Mouse (Mus musculus): ENCODE data around the gene Gga3. TPM values are rescaled to one million over a fixed set of nuclear protein-coding genes. Genes with fewer than 3 reads are reported as not detected.

Gga3 gene
- polyA plus RNA-seq, 1 experiment from 2014 or later = 17.9 TPM

DNA sequence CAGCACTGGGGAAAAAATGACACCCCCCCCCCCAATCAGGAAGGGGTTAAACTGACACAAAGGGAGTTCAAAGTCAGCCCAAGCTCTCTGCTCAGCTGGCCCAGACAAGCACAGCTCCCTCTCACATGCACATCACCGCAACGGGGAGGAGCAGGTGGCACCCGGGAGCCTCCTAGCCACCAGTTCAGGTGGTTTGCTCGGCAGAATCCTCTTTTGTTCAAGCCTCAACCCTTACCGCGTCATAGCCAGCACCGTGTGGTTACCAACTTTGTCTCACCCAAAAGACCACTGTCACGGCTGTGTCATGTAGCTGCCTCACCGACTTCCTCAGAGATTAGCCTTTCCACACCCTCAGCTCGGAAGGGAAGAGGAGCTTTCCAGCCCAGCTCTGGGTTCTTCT is 39.4 kb upstream of the Gga3 start:
- ATAC-seq (replicated peaks; ENCODE audit: insufficient number of reproducible peaks, low FRiP score, low TSS enrichment) = no peak
- Histone ChIP-seq H3K27me3 (ENCODE audit: control insufficient read depth, insufficient read depth, low read length) (no peaks in the 10 kb centered on the region), H3K9ac (ENCODE audit: low read depth, low read length) (no peak overlapping the region), H3K4me3 (ENCODE audit: low read depth, low read length) (no peak overlapping the region), H3K27ac (ENCODE audit: low read depth, low read length) (no peak overlapping the region), H3K36me3 (ENCODE audit: control insufficient read depth, insufficient read depth, low read length) (peaks cover 6% of the 10 kb centered on the region), H3K4me2 (no peak overlapping the region), H3K9me3 (replicated peaks; ENCODE audit: control insufficient read depth, low read length) (no peaks in the 10 kb centered on the region), H3K4me1 (ENCODE audit: control insufficient read depth, insufficient read depth, low read length) (peaks cover 5% of the 10 kb centered on the region; the same call in 1 of the 2 replicates)
- WGBS (ENCODE audit: insufficient replicate concordance) = 65% methylated on average over 10 of the region's 10 CpGs

DNA sequence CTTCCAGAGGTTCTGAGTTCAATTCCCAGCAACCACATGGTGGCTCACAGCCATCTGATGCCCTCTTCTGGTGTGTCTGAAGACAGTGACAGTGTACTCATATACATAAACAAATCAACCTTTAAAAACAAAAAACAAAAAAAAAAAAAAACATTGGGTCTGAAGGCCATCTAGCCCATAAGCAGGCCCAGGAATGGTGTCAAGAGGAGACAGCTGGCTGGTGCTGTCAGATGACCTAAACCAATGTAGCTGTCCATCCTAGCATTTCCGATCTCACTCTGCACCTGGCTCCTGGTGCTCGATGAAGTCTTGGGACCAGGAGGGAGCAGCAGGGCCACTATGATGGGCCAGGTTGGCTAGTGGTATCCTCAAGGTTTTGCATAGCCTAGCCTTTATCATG is 38.9 kb upstream of the Gga3 start:
- no peaks in the 10 kb centered on the region for H3K27me3 ChIP-seq (ENCODE audit: control insufficient read depth, insufficient read depth, low read length)
- H3K4me1 ChIP-seq (ENCODE audit: control insufficient read depth, insufficient read depth, low read length) = peaks cover 5% of the 10 kb centered on the region; the same call in 1 of the 2 replicates
- peaks cover 6% of the 10 kb centered on the region for H3K36me3 ChIP-seq (ENCODE audit: control insufficient read depth, insufficient read depth, low read length)
- H3K4me2 ChIP-seq = no peak overlapping the region
- H3K9me3 ChIP-seq (replicated peaks; ENCODE audit: control insufficient read depth, low read length) = no peaks in the 10 kb centered on the region
- no peak overlapping the region for H3K27ac ChIP-seq (ENCODE audit: low read depth, low read length)
- no peak for ATAC-seq (replicated peaks; ENCODE audit: insufficient number of reproducible peaks, low FRiP score, low TSS enrichment)
- 96% methylated on average over 2 of the region's 2 CpGs for WGBS (ENCODE audit: insufficient replicate concordance)
- H3K4me3 ChIP-seq (ENCODE audit: low read depth, low read length) = no peak overlapping the region
- no peak overlapping the region for H3K9ac ChIP-seq (ENCODE audit: low read depth, low read length)

DNA sequence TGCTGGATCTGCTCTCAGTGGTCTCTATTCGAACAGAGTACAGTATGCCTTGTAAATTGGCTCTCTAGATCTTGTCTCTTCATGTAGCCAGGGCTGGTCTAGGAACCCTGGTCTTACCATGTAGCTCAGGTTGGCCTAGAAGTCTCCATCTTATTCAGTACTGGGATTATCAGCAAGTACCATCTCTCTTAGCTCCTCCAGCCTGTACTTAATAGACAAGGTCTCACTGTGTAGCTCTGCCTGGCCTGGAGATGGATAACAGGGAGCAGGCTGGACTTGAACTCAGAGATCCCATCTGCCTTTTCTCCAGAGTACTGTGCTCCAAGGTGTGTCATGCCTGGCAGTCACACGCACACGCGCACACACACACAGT is 37.8 kb upstream of the Gga3 start:
- ATAC-seq (replicated peaks; ENCODE audit: insufficient number of reproducible peaks, low FRiP score, low TSS enrichment) = no peak
- H3K27ac ChIP-seq (ENCODE audit: low read depth, low read length) = no peak overlapping the region
- peaks cover 5% of the 10 kb centered on the region; the same call in 1 of the 2 replicates for H3K4me1 ChIP-seq (ENCODE audit: control insufficient read depth, insufficient read depth, low read length)
- H3K36me3 ChIP-seq (ENCODE audit: control insufficient read depth, insufficient read depth, low read length) = peaks cover 4% of the 10 kb centered on the region
- WGBS (ENCODE audit: insufficient replicate concordance) = 91% methylated on average over 4 of the region's 4 CpGs
- no peaks in the 10 kb centered on the region for H3K9me3 ChIP-seq (replicated peaks; ENCODE audit: control insufficient read depth, low read length)
- H3K27me3 ChIP-seq (ENCODE audit: control insufficient read depth, insufficient read depth, low read length) = no peaks in the 10 kb centered on the region
- no peak overlapping the region for H3K9ac ChIP-seq (ENCODE audit: low read depth, low read length)
- H3K4me3 ChIP-seq (ENCODE audit: low read depth, low read length) = no peak overlapping the region
- no peak overlapping the region for H3K4me2 ChIP-seq

DNA sequence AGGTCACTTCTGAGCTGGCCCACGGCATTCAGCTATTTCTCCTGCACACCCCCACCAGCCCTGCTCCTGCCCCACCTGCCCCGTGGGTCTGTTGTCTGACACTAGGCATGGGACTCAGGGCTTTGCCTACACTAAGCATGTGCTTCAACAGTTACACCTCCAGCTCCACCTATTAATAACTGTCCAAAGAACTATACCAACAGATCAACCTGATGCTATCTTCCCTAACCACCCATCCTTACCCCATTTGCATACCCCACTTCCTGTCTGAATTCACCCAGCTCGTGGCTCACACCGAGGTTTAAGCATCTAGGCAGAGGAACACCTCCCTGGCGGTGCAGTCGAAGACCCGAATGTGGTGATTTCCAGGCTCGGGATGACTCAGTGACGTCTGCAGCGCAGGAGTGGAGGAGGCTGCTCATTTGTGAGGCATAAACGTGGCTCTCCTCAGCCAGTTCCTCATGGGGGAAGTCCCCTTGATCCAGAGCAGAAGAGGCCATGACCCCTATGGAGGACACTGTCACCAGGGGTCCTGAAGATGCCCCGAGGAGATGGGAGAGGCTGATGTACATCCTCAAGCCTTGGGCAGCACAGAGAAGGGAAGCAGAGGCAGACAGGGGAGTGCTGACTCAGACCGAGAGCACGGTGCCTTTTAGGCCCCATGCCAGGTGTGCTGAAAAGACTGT is 37.3 kb upstream of the Gga3 start:
- no peak overlapping the region for H3K27ac ChIP-seq (ENCODE audit: low read depth, low read length)
- no peak for ATAC-seq (replicated peaks; ENCODE audit: insufficient number of reproducible peaks, low FRiP score, low TSS enrichment)
- H3K4me3 ChIP-seq (ENCODE audit: low read depth, low read length) = no peak overlapping the region
- peaks cover 2% of the 10 kb centered on the region; the same call in 1 of the 2 replicates for H3K36me3 ChIP-seq (ENCODE audit: control insufficient read depth, insufficient read depth, low read length)
- no peak overlapping the region for H3K9ac ChIP-seq (ENCODE audit: low read depth, low read length)
- no peaks in the 10 kb centered on the region for H3K9me3 ChIP-seq (replicated peaks; ENCODE audit: control insufficient read depth, low read length)
- peaks cover 5% of the 10 kb centered on the region; the same call in 1 of the 2 replicates for H3K4me1 ChIP-seq (ENCODE audit: control insufficient read depth, insufficient read depth, low read length)
- no peak overlapping the region for H3K4me2 ChIP-seq
- no peaks in the 10 kb centered on the region for H3K27me3 ChIP-seq (ENCODE audit: control insufficient read depth, insufficient read depth, low read length)
- WGBS (ENCODE audit: insufficient replicate concordance) = 45% methylated on average over 14 of the region's 14 CpGs

DNA sequence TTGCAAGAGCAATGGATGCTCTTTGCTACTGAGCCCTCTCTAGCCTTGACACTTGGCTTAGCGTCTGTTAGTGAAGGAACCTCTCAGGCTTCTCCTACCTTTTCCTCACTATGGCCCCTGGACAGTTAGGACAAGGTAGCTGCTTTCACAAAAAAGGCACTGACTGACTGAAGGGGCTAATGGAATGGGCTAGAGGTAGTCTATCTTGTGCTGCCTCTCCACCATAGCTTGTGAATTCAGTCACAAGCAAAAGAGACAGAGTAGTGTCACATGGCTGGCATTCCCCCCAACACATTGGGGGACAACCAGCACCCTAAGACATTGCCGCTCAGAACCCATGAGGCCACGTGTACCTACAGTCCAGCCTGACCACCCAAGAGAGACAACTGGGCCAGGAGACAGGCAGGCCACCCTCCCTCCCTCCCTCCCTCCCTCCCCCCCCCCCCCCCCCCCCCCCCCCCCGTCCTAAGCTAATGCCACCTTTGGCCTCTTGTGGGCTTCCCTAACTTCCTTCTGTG is 36.5 kb upstream of the Gga3 start:
- no peak for ATAC-seq (replicated peaks; ENCODE audit: insufficient number of reproducible peaks, low FRiP score, low TSS enrichment)
- Histone ChIP-seq H3K4me1 (ENCODE audit: control insufficient read depth, insufficient read depth, low read length) (peaks cover 5% of the 10 kb centered on the region; the same call in 1 of the 2 replicates), H3K9ac (ENCODE audit: low read depth, low read length) (no peak overlapping the region), H3K4me2 (no peak overlapping the region), H3K27me3 (ENCODE audit: control insufficient read depth, insufficient read depth, low read length) (no peaks in the 10 kb centered on the region), H3K9me3 (replicated peaks; ENCODE audit: control insufficient read depth, low read length) (no peaks in the 10 kb centered on the region), H3K27ac (ENCODE audit: low read depth, low read length) (no peak overlapping the region), H3K36me3 (ENCODE audit: control insufficient read depth, insufficient read depth, low read length) (peaks cover 2% of the 10 kb centered on the region; the same call in 1 of the 2 replicates), H3K4me3 (ENCODE audit: low read depth, low read length) (no peak overlapping the region)
- WGBS (ENCODE audit: insufficient replicate concordance) = 77% methylated on average over 3 of the region's 4 CpGs

DNA sequence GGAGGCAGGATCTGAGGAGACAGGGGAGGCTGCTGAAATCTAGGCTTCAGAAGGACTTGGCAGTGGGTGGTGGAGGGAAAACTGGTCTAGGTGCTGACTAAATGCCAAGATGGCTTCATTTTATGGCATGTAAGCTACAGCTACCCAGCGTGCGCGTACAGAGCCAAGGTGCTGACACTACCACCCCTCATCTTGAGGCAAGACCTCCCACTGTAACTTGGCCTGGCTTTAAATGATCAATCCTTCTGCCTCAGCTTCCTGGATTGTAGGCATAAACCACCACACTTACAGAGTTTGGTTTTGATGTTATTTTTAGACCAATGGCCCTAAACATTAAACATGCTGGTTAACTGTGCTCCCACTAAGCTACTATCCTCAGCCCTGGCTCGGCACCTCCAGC is 35.7 kb upstream of the Gga3 start:
- Histone ChIP-seq H3K4me2 (no peak overlapping the region), H3K4me1 (ENCODE audit: control insufficient read depth, insufficient read depth, low read length) (peaks cover 5% of the 10 kb centered on the region; the same call in 1 of the 2 replicates), H3K27me3 (ENCODE audit: control insufficient read depth, insufficient read depth, low read length) (no peaks in the 10 kb centered on the region), H3K36me3 (ENCODE audit: control insufficient read depth, insufficient read depth, low read length) (peaks cover 2% of the 10 kb centered on the region; the same call in 1 of the 2 replicates), H3K27ac (ENCODE audit: low read depth, low read length) (no peak overlapping the region), H3K4me3 (ENCODE audit: low read depth, low read length) (no peak overlapping the region), H3K9me3 (replicated peaks; ENCODE audit: control insufficient read depth, low read length) (no peaks in the 10 kb centered on the region), H3K9ac (ENCODE audit: low read depth, low read length) (no peak overlapping the region)
- ATAC-seq (replicated peaks; ENCODE audit: insufficient number of reproducible peaks, low FRiP score, low TSS enrichment) = no peak
- 68% methylated on average over 4 of the region's 4 CpGs for WGBS (ENCODE audit: insufficient replicate concordance)

DNA sequence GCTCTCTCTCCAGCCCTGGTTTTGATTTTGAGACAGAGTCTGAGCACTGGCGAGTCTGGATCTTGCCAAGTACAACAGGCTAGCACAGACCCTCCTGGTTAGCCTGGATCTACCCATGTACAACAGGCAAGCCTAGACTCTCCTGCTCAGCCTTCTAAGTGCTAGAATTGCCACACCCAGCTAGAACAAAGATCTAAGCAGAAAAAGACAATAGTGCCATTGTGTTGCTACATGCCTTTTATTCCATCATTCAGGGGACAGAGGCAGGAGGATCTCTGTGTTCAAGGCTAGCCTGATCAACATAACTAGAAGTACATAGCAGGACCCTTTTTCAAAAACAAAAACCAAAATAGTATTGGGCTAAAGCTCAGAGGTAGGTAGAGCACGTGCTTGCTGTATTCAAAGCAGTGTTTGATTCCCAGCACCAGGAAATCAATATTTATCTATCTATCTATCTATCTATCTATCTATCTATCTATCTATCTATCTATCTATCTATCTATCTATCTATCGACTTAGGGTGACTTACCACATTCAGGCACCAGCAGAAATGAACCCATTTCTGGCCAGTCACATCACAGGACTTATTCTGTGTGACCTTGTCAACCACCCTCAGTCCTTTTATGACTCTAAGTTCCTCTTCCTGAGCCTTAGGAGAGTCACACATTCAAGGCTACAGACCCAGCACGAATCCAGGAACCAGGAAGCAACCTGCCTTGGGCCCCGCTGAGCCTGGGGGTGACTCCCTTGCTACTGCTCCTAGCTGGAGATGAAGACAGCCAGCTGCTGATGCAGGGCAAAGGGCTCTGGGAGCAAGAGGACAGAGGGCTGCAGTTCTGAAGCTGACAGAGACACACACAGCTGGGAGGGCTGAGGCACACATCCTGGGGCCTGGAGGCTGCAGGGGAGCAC is 34.9 kb upstream of the Gga3 start:
- WGBS (ENCODE audit: insufficient replicate concordance) = 59% methylated on average over 5 of the region's 5 CpGs
- Histone ChIP-seq H3K27ac (ENCODE audit: low read depth, low read length) (no peak overlapping the region), H3K4me2 (no peak overlapping the region), H3K9me3 (replicated peaks; ENCODE audit: control insufficient read depth, low read length) (no peaks in the 10 kb centered on the region), H3K27me3 (ENCODE audit: control insufficient read depth, insufficient read depth, low read length) (no peaks in the 10 kb centered on the region), H3K36me3 (ENCODE audit: control insufficient read depth, insufficient read depth, low read length) (no peaks in the 10 kb centered on the region), H3K4me3 (ENCODE audit: low read depth, low read length) (no peak overlapping the region), H3K4me1 (ENCODE audit: control insufficient read depth, insufficient read depth, low read length) (peaks cover 5% of the 10 kb centered on the region; the same call in 1 of the 2 replicates), H3K9ac (ENCODE audit: low read depth, low read length) (no peak overlapping the region)
- no peak for ATAC-seq (replicated peaks; ENCODE audit: insufficient number of reproducible peaks, low FRiP score, low TSS enrichment)

DNA sequence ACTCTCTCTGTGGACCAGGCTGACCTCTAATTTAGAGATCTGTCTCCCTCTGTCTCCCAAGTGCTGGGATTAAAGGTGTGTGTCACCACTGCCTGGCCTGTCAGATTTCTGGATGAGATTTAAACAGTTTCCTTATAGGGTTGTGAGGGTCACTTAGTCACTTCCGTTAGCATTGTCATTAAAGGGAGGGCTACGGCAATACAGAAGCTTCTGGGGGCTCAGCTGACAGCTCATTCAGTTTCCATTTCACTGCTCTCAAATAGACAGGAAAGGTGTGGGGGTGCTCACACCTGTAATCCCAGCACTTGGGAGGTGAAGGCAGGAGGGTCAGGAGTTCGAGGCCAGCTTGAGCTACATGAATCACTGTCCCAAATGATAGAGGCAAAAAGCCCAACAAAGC is 33.1 kb upstream of the Gga3 start:
- ATAC-seq (replicated peaks; ENCODE audit: insufficient number of reproducible peaks, low FRiP score, low TSS enrichment) = no peak
- Histone ChIP-seq H3K4me2 (no peak overlapping the region), H3K27me3 (ENCODE audit: control insufficient read depth, insufficient read depth, low read length) (no peaks in the 10 kb centered on the region), H3K4me3 (ENCODE audit: low read depth, low read length) (no peak overlapping the region), H3K27ac (ENCODE audit: low read depth, low read length) (no peak overlapping the region), H3K4me1 (ENCODE audit: control insufficient read depth, insufficient read depth, low read length) (peaks cover 5% of the 10 kb centered on the region; the same call in 1 of the 2 replicates), H3K9me3 (replicated peaks; ENCODE audit: control insufficient read depth, low read length) (no peaks in the 10 kb centered on the region), H3K36me3 (ENCODE audit: control insufficient read depth, insufficient read depth, low read length) (no peaks in the 10 kb centered on the region), H3K9ac (ENCODE audit: low read depth, low read length) (no peak overlapping the region)
- WGBS (ENCODE audit: insufficient replicate concordance) = 72% methylated on average over 3 of the region's 3 CpGs
